Mouse (Mus musculus) kidney, embryonic 15.5 days (tissue): ENCODE results near the gene Pygo1. TPM values are rescaled to one million over a fixed set of nuclear protein-coding genes. Genes with fewer than 3 reads are reported as not detected.

ENCODE experiments used
- polyA plus RNA-seq: library from polyadenylated mRNA; unstranded; fragments of >200 nt; fragmentation: Nextera tagmentation; extraction: Ambion mirVana; gene quantifications from 2 replicates; pipeline ENCODE4 v1.2.1, GENCODE M21; 2015

Gene Pygo1
- polyA plus RNA-seq, 1 experiment from 2014 or later = 5.4 TPM

Other genes with a start within 250 kb of the Pygo1 start
- gene Prtg, start 118.8 kb upstream of the Pygo1 start, polyA plus RNA-seq = 2.1 and 2.6 TPM in 2 replicates
- 1.9 and 2.8 TPM in 2 replicates for gene Dyx1c1, start 33.1 kb downstream of the Pygo1 start, polyA plus RNA-seq
- gene Gm44503, start 33.2 kb downstream of the Pygo1 start, polyA plus RNA-seq = not detected in 2 replicates
- gene Ccpg1os, start 59.7 kb downstream of the Pygo1 start, polyA plus RNA-seq = 20.6 and 22.8 TPM in 2 replicates
- 34.7 and 36.6 TPM in 2 replicates for gene Ccpg1, start 59.8 kb downstream of the Pygo1 start, polyA plus RNA-seq
- gene Pigb, start 114.7 kb downstream of the Pygo1 start, polyA plus RNA-seq = 16.2 and 16.3 TPM in 2 replicates
- 5.2 and 7.1 TPM in 2 replicates for gene Rab27a, start 119.2 kb downstream of the Pygo1 start, polyA plus RNA-seq
- gene Khdc3, start 176.2 kb downstream of the Pygo1 start, polyA plus RNA-seq = 0.13 TPM in 1 of 2 replicates, not detected in the other
- not detected in 2 replicates for gene Gm20509, start 176.8 kb downstream of the Pygo1 start, polyA plus RNA-seq
- 119 and 126 TPM in 2 replicates for gene Rsl24d1, start 187.8 kb downstream of the Pygo1 start, polyA plus RNA-seq